Mouse (Mus musculus): ENCODE results near the gene Wdr62.
A peak's percentile ranks its signal among the peaks of the same experiment; 100 is the strongest.

Gene Wdr62

GRCm38 (mm10) chr7:30306083-30306779 lies 26.0 kb upstream of the Wdr62 start:
- DNase-seq (ENCODE audit: low spot score): no peak

- DNase-seq (ENCODE audit: low spot score): no peak
Measured at GRCm38 (mm10) chr7:30300914-30301313, 20.7 kb upstream of the Wdr62 start.

GRCm38 (mm10) chr7:30297266-30297665 lies 17.0 kb upstream of the Wdr62 start:
- DNase-seq (ENCODE audit: low spot score): no peak

GRCm38 (mm10) chr7:30296816-30297215 lies 16.6 kb upstream of the Wdr62 start:
- no peak for DNase-seq (ENCODE audit: low spot score)

- no peak for DNase-seq (ENCODE audit: low spot score)
Measured at GRCm38 (mm10) chr7:30295103-30295502, 14.9 kb upstream of the Wdr62 start.

GRCm38 (mm10) chr7:30294296-30294695 lies 14.1 kb upstream of the Wdr62 start:
- no peak for DNase-seq (ENCODE audit: low spot score)

- DNase-seq (ENCODE audit: low spot score): no peak
Measured at GRCm38 (mm10) chr7:30293795-30294194, 13.6 kb upstream of the Wdr62 start.

- peak; percentile 85 for DNase-seq (ENCODE audit: low spot score)
Measured at GRCm38 (mm10) chr7:30291215-30292131, 11.3 kb upstream of the Wdr62 start, which contains the start of gene Clip3. TSS of gene Clip3 (plus strand) at chr7:30291728.

GRCm38 (mm10) chr7:30289714-30290399 lies 9.6 kb upstream of the Wdr62 start:
- DNase-seq (ENCODE audit: low spot score): no peak

- no peak for DNase-seq (ENCODE audit: low spot score)
Measured at GRCm38 (mm10) chr7:30289071-30289713, 9.0 kb upstream of the Wdr62 start.

- DNase-seq (ENCODE audit: low spot score): no peak
Measured at GRCm38 (mm10) chr7:30288046-30288445, 7.8 kb upstream of the Wdr62 start.

GRCm38 (mm10) chr7:30286701-30287410 lies 6.6 kb upstream of the Wdr62 start:
- no peak for DNase-seq (ENCODE audit: low spot score)

GRCm38 (mm10) chr7:30282740-30283139 lies 2.5 kb upstream of the Wdr62 start:
- DNase-seq (ENCODE audit: low spot score): no peak

- no peak for DNase-seq (ENCODE audit: low spot score)
Measured at GRCm38 (mm10) chr7:30281522-30281921, 1.3 kb upstream of the Wdr62 start.

- DNase-seq (ENCODE audit: low spot score): peak; percentile 89
Measured at GRCm38 (mm10) chr7:30280670-30281138, 485 bp upstream of the Wdr62 start.

- no peak for DNase-seq (ENCODE audit: low spot score)
Measured at GRCm38 (mm10) chr7:30279536-30279935, 683 bp downstream of the Wdr62 start.

GRCm38 (mm10) chr7:30278911-30279310 lies 1.3 kb downstream of the Wdr62 start:
- DNase-seq (ENCODE audit: low spot score): no peak

- no peak for DNase-seq (ENCODE audit: low spot score)
Measured at GRCm38 (mm10) chr7:30274383-30274782, 5.8 kb downstream of the Wdr62 start.

- no peak for DNase-seq (ENCODE audit: low spot score)
Measured at GRCm38 (mm10) chr7:30269641-30270040, 10.6 kb downstream of the Wdr62 start.

GRCm38 (mm10) chr7:30266780-30267179 lies 13.4 kb downstream of the Wdr62 start:
- DNase-seq (ENCODE audit: low spot score): no peak

- DNase-seq (ENCODE audit: low spot score): no peak
Measured at GRCm38 (mm10) chr7:30265935-30266334, 14.3 kb downstream of the Wdr62 start.
